Comparison of ENCODE assay signal across 7 mouse cellular contexts in the genomic region with DNA sequence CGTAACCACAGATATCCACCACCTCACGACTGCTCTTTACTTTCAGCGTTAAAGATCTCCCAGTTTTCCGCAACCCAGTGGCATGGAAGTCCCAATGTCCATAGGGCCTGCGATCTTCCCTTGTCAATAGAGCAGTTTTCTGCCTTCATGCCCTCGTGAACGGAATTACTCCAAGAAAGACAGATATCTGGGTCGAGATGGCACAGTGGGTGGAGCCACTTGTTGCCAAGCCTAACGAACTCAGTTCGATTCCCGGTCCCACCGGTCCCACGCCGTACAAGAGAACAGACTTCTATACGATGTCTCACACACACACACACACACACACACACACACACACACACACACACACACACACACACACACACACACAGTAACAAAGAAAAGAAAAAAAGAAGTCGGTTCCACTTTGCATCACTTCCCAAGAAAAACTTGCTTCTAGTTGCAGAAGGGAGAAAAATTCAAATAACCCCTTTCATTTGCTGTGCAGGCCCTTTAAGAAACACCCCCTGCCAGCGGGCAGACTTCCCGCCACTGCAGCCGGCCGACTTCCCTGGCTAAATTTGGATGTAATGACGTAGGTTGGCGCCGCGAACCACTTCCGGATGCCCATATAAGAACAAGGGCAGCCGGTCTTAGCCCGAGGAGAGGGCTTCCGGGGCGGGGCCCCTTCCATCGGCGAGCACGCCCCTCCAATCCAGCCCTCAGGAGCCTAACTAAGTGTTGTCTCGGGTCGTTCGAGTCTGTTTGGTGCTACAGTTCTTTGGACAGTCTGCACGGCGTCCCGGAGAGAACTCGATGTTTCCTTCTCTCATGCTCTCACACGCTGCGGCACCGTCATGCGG. TPM values are rescaled to one million over a fixed set of nuclear protein-coding genes. Genes with fewer than 3 reads are reported as not detected.
DNase-seq lines count a peak whose midpoint lies in the region; ATAC-seq lines count a peak whose summit lies in the region.

No protein-coding gene starts in this region.

- H3K36me3 ChIP-seq in intestine, embryonic 16.5 days (ENCODE audit: control insufficient read depth, insufficient read depth, low read length) = no peaks in the 10 kb centered on the region
- peaks cover 3% of the 10 kb centered on the region; the same call in 1 of the 2 replicates for H3K36me3 ChIP-seq in midbrain, embryonic 11.5 days (ENCODE audit: control insufficient read depth, insufficient read depth, low read length)

- ATAC-seq in intestine, embryonic 16.5 days = peak; percentile 75
- peak; percentile 84 for ATAC-seq in midbrain, embryonic 11.5 days (ENCODE audit: low FRiP score)

- H3K4me3 ChIP-seq in intestine, embryonic 16.5 days (ENCODE audit: low read length) = peak overlapping the region; percentile 75
- H3K4me3 ChIP-seq in midbrain, embryonic 11.5 days (ENCODE audit: low read depth, low read length) = peak overlapping the region; percentile 59

- no peaks in the 10 kb centered on the region for H3K27me3 ChIP-seq in intestine, embryonic 16.5 days (replicated peaks; ENCODE audit: control insufficient read depth, insufficient read depth, low read length)
- H3K27me3 ChIP-seq in midbrain, embryonic 11.5 days (ENCODE audit: control insufficient read depth, insufficient read depth, low read length) = no peaks in the 10 kb centered on the region

- peak overlapping the region; percentile 77 for H3K9ac ChIP-seq in intestine, embryonic 16.5 days (ENCODE audit: low read depth, low read length)
- H3K9ac ChIP-seq in midbrain, embryonic 11.5 days (ENCODE audit: low read length) = peak overlapping the region; percentile 88

- H3K27ac ChIP-seq in intestine, embryonic 16.5 days (ENCODE audit: low read length) = peak overlapping the region; percentile 98
- peak overlapping the region; percentile 80 for H3K27ac ChIP-seq in midbrain, embryonic 11.5 days (ENCODE audit: low read depth, low read length)

- intact Hi-C loops in left cerebral cortex, postnatal 36 days (cut with DNase I) = loop anchor here (5.0 kb wide), 1 partner anchor 39 kb away; the partner anchor contains the start of gene Lyl1

- H3K9me3 ChIP-seq in intestine, embryonic 16.5 days (ENCODE audit: control insufficient read depth, low read length) = no peaks in the 10 kb centered on the region
- no peaks in the 10 kb centered on the region for H3K9me3 ChIP-seq in midbrain, embryonic 11.5 days (ENCODE audit: control insufficient read depth, low read length)

- peak; percentile 93 to 94 for DNase-seq in adrenal gland, adult 18-20 months (ENCODE audit: low spot score in 2 of 2)
- DNase-seq in embryo, embryonic 11 days = peak; percentile 99
- DNase-seq in gastrocnemius, postnatal 25 days = peak; percentile 98
- DNase-seq in left cerebral cortex, postnatal 36 days (ENCODE audit: low spot score in 2 of 2) = peak; percentile 96 to 98
- DNase-seq in midbrain, embryonic 11.5 days (ENCODE audit: low spot score, missing footprints) = peak; percentile 99
- peak; percentile 99 for DNase-seq in skeletal muscle tissue, adult 2 months (ENCODE audit: low read depth, low spot score)

- H3K4me1 ChIP-seq in intestine, embryonic 16.5 days (ENCODE audit: control insufficient read depth, insufficient read depth, low read length) = peaks cover 27% of the 10 kb centered on the region
- H3K4me1 ChIP-seq in midbrain, embryonic 11.5 days (ENCODE audit: control insufficient read depth, insufficient read depth, low read length) = peaks cover 40% of the 10 kb centered on the region

- 3% methylated on average over 43 of the region's 43 CpGs for WGBS in intestine, embryonic 16.5 days
- 3% methylated on average over 43 of the region's 43 CpGs for WGBS in midbrain, embryonic 11.5 days

- H3K4me2 ChIP-seq in intestine, embryonic 16.5 days (ENCODE audit: low read depth, low read length) = peak overlapping the region; percentile 77
- peak overlapping the region; percentile 99 for H3K4me2 ChIP-seq in midbrain, embryonic 11.5 days

RNA-seq across cellular contexts. Expression of gene Ier2, which starts 1.1 kb away (rescaled TPM):
- total RNA-seq in adrenal gland, adult 18-20 months (2021) = 10 to 100 TPM; 20.7 to 24.6 TPM
- total RNA-seq in gastrocnemius, postnatal 25 days (2021) = 1 to 10 TPM; 5.9 to 7.1 TPM
- 77.7 and 78.7 TPM in 2 replicates for polyA plus RNA-seq in intestine, embryonic 16.5 days (2015; fragmentation: Nextera tagmentation; extraction: Ambion mirVana)
- 10 to 100 TPM in 1 of 2 experiments, 1 to 10 TPM in 1; 5.6 to 27.6 TPM for total RNA-seq in left cerebral cortex, postnatal 36 days (2021)
- polyA plus RNA-seq in midbrain, embryonic 11.5 days (2014; fragmentation: Nextera tagmentation; extraction: Ambion mirVana) = 49.9 and 52.9 TPM in 2 replicates

RNA-seq across cellular contexts. Expression of gene Trmt1, which starts 22.4 kb away (rescaled TPM):
- total RNA-seq in adrenal gland, adult 18-20 months (2021) = 10 to 100 TPM; 66.3 to 79.0 TPM
- total RNA-seq in gastrocnemius, postnatal 25 days (2021) = 10 to 100 TPM; 36.7 to 40.2 TPM
- polyA plus RNA-seq in intestine, embryonic 16.5 days (2015; fragmentation: Nextera tagmentation; extraction: Ambion mirVana) = 60.0 and 67.1 TPM in 2 replicates
- 100 to 1,000 TPM in 1 of 2 experiments, 10 to 100 TPM in 1; 84.5 to 124 TPM for total RNA-seq in left cerebral cortex, postnatal 36 days (2021)
- polyA plus RNA-seq in midbrain, embryonic 11.5 days (2014; fragmentation: Nextera tagmentation; extraction: Ambion mirVana) = 39.9 and 45.6 TPM in 2 replicates

RNA-seq across cellular contexts. Expression of gene Nacc1, which starts 24.0 kb away (rescaled TPM):
- total RNA-seq in adrenal gland, adult 18-20 months (2021) = 10 to 100 TPM; 71.3 to 77.8 TPM
- total RNA-seq in gastrocnemius, postnatal 25 days (2021) = 10 to 100 TPM; 20.0 to 22.2 TPM
- 11.0 and 14.8 TPM in 2 replicates for polyA plus RNA-seq in intestine, embryonic 16.5 days (2015; fragmentation: Nextera tagmentation; extraction: Ambion mirVana)
- total RNA-seq in left cerebral cortex, postnatal 36 days (2021) = 10 to 100 TPM; 94.2 to 99.7 TPM
- polyA plus RNA-seq in midbrain, embryonic 11.5 days (2014; fragmentation: Nextera tagmentation; extraction: Ambion mirVana) = 18.6 and 21.4 TPM in 2 replicates

RNA-seq across cellular contexts. Expression of gene Lyl1, which starts 37.6 kb away (rescaled TPM):
- 1 to 10 TPM; 2.7 to 2.8 TPM for total RNA-seq in adrenal gland, adult 18-20 months (2021)
- 1 to 10 TPM; 1.3 to 2.0 TPM for total RNA-seq in gastrocnemius, postnatal 25 days (2021)
- polyA plus RNA-seq in intestine, embryonic 16.5 days (2015; fragmentation: Nextera tagmentation; extraction: Ambion mirVana) = 4.9 and 5.0 TPM in 2 replicates
- 1 to 10 TPM; 2.4 to 3.4 TPM for total RNA-seq in left cerebral cortex, postnatal 36 days (2021)
- 5.1 and 6.5 TPM in 2 replicates for polyA plus RNA-seq in midbrain, embryonic 11.5 days (2014; fragmentation: Nextera tagmentation; extraction: Ambion mirVana)

RNA-seq across cellular contexts. Expression of gene G430095P16Rik, which starts 59.1 kb away (rescaled TPM):
- total RNA-seq in adrenal gland, adult 18-20 months (2021) = under 1 TPM; 0.45 to 0.76 TPM
- under 1 TPM; 0.54 to 0.67 TPM for total RNA-seq in gastrocnemius, postnatal 25 days (2021)
- polyA plus RNA-seq in intestine, embryonic 16.5 days (2015; fragmentation: Nextera tagmentation; extraction: Ambion mirVana) = 2.0 and 2.6 TPM in 2 replicates
- total RNA-seq in left cerebral cortex, postnatal 36 days (2021) = not detected
- polyA plus RNA-seq in midbrain, embryonic 11.5 days (2014; fragmentation: Nextera tagmentation; extraction: Ambion mirVana) = 1.6 and 1.9 TPM in 2 replicates

Comparison
In these comparisons a context has a peak if more than half of its experiments do, and no peak if none do; other contexts are left out.
1. Peak in every context shown above with its lines: DNase-seq, ATAC-seq, H3K4me3 ChIP-seq and H3K27ac ChIP-seq.